Mouse (Mus musculus) CH12.LX (cell line): ENCODE measurements around the gene Amotl2. TPM values are rescaled to one million over a fixed set of nuclear protein-coding genes. Genes with fewer than 3 reads are reported as not detected.

Experiments
- DNase-seq: peaks from one replicate; pipeline ENCODE4 v3.0.0-alpha.2; 2013; ENCODE audit errors: extremely low read depth
- H3K27ac ChIP-seq: 2 replicates; pipeline ENCODE4 v1.5.1; 2012; ENCODE audit warnings: low read depth, mild to moderate bottlenecking, control low read depth, moderate library complexity; ENCODE audit not compliant: insufficient read depth
- H3K27me3 ChIP-seq: replicated peaks from 2 replicates; pipeline ENCODE3; 2012; ENCODE audit warnings: inconsistent platforms
- H3K36me3 ChIP-seq, 2 experiments: replicated peaks in 1 of 2; 2 replicates each; pipeline versions ENCODE3 to v1.6.1; 2012; ENCODE audit warnings: inconsistent platforms in 1 of 2, low read length in 1 of 2, mild to moderate bottlenecking in 1 of 2, mixed read lengths in 1 of 2, moderate library complexity in 1 of 2; ENCODE audit not compliant: control insufficient read depth in 1 of 2, insufficient read depth in 1 of 2
- H3K4me1 ChIP-seq, 2 experiments: 2 replicates each; pipeline ENCODE4 v1.6.1; 2012; ENCODE audit warnings: inconsistent platforms in 1 of 2, moderate library complexity in 1 of 2; ENCODE audit not compliant: insufficient read depth in 2 of 2, control insufficient read depth in 1 of 2
- H3K4me2 ChIP-seq: 2 replicates; pipeline ENCODE4 v1.6.1; 2012; ENCODE audit warnings: low read depth, mild to moderate bottlenecking, control low read depth; ENCODE audit not compliant: poor library complexity, insufficient read depth, severe bottlenecking
- H3K4me3 ChIP-seq, 3 experiments: fragments of 150-350 bp in 1 of 3; sonication (generic) in 1 of 3; replicated peaks in 1 of 3; 2 replicates each; pipeline versions ENCODE3 to v1.5.1; 2011 to 2012; ENCODE audit warnings: low read depth in 2 of 3, low read length in 2 of 3, mild to moderate bottlenecking in 2 of 3, moderate library complexity in 2 of 3, control low read depth in 1 of 3, improper control_type of control experiment in 1 of 3, inconsistent platforms in 1 of 3, mixed read lengths in 1 of 3; ENCODE audit not compliant: poor library complexity in 1 of 3
- H3K79me2 ChIP-seq: replicated peaks from 2 replicates; pipeline ENCODE4 v1.6.1; 2012; ENCODE audit warnings: mild to moderate bottlenecking, moderate library complexity; ENCODE audit not compliant: control insufficient read depth, poor library complexity, insufficient read depth, severe bottlenecking; ENCODE audit errors: extremely low read depth
- H3K9ac ChIP-seq: 2 replicates; pipeline ENCODE4 v1.6.1; 2012; ENCODE audit warnings: low read depth, mild to moderate bottlenecking, control low read depth, moderate library complexity; ENCODE audit not compliant: insufficient read depth
- H3K9me3 ChIP-seq: replicated peaks from 2 replicates; pipeline ENCODE3; 2012; ENCODE audit warnings: low read length, inconsistent platforms, mixed read lengths
- CTCF ChIP-seq, 2 experiments: IDR thresholded peaks in 1 of 2; conservative IDR thresholded peaks in 1 of 2; 2 replicates each; pipeline ENCODE4 v1.5.1; 2011 to 2012; ENCODE audit warnings: low read depth in 2 of 2, low read length in 2 of 2, improper control_type of control experiment in 1 of 2, inconsistent platforms in 1 of 2, mild to moderate bottlenecking in 1 of 2, moderate library complexity in 1 of 2
- ELF1 ChIP-seq: IDR thresholded peaks from 2 replicates; pipeline ENCODE4 v1.6.1; 2014; ENCODE audit warnings: low read depth, mild to moderate bottlenecking, inconsistent platforms, low read length, improper control_type of control experiment
- GABPA ChIP-seq: IDR thresholded peaks from 2 replicates; pipeline ENCODE4 v1.6.1; 2012; ENCODE audit warnings: low read depth, low read length, improper control_type of control experiment, inconsistent platforms; ENCODE audit not compliant: insufficient replicate concordance
- HCFC1 ChIP-seq: IDR thresholded peaks from 2 replicates; pipeline ENCODE4 v1.6.1; 2012; ENCODE audit warnings: low read depth, mild to moderate bottlenecking, inconsistent platforms, low read length, improper control_type of control experiment
- IRF4 ChIP-seq: IDR thresholded peaks from 2 replicates; pipeline ENCODE4 v1.6.1; 2014; ENCODE audit warnings: low read depth, mild to moderate bottlenecking, inconsistent platforms, low read length, improper control_type of control experiment
- JUN ChIP-seq: IDR thresholded peaks from 2 replicates; pipeline ENCODE4 v1.6.1; 2011; ENCODE audit warnings: low read depth, mild to moderate bottlenecking, low read length, improper control_type of control experiment, moderate library complexity; ENCODE audit not compliant: insufficient read depth
- JUND ChIP-seq: conservative IDR thresholded peaks from 2 replicates; pipeline ENCODE4 v1.6.1; 2011; ENCODE audit warnings: low read depth, low read length, improper control_type of control experiment
- MAX ChIP-seq: IDR thresholded peaks from 2 replicates; pipeline ENCODE4 v1.6.1; 2011; ENCODE audit warnings: low read length, improper control_type of control experiment
- MEF2A ChIP-seq: IDR thresholded peaks from 2 replicates; pipeline ENCODE4 v1.6.1; 2014; ENCODE audit warnings: low read depth, mild to moderate bottlenecking, inconsistent platforms, low read length, improper control_type of control experiment, borderline replicate concordance
- MXI1 ChIP-seq: IDR thresholded peaks from 2 replicates; pipeline ENCODE4 v1.6.1; 2011; ENCODE audit warnings: mild to moderate bottlenecking, low read depth, low read length, improper control_type of control experiment
- MYC ChIP-seq: IDR thresholded peaks from 2 replicates; pipeline ENCODE4 v1.6.1; 2011; ENCODE audit warnings: low read depth, mild to moderate bottlenecking, improper control_type of control experiment, low read length
- NRF1 ChIP-seq: IDR thresholded peaks from 2 replicates; pipeline ENCODE4 v1.6.1; 2014; ENCODE audit warnings: low read depth, mild to moderate bottlenecking, inconsistent platforms, low read length, improper control_type of control experiment, moderate library complexity
- PAX5 ChIP-seq: IDR thresholded peaks from 2 replicates; pipeline ENCODE4 v1.6.1; 2012; ENCODE audit warnings: low read length, inconsistent platforms, mixed read lengths
- POLR2AphosphoS2 ChIP-seq: IDR thresholded peaks from 2 replicates; pipeline ENCODE4 v1.6.1; 2011; ENCODE audit warnings: low read depth, low read length, improper control_type of control experiment
- RCOR1 ChIP-seq: conservative IDR thresholded peaks from 2 replicates; pipeline ENCODE4 v1.6.1; 2012; ENCODE audit warnings: low read depth, mild to moderate bottlenecking, inconsistent platforms, low read length, improper control_type of control experiment
- SIN3A ChIP-seq: IDR thresholded peaks from 2 replicates; pipeline ENCODE4 v1.6.1; 2012; ENCODE audit warnings: low read length, improper control_type of control experiment, inconsistent platforms
- SMC3 ChIP-seq: IDR thresholded peaks from 2 replicates; pipeline ENCODE4 v1.6.1; 2011; ENCODE audit warnings: low read depth, low read length, improper control_type of control experiment
- TBP ChIP-seq: conservative IDR thresholded peaks from 2 replicates; pipeline ENCODE4 v1.6.1; 2011; ENCODE audit warnings: low read depth, low read length, improper control_type of control experiment
- TCF12 ChIP-seq: IDR thresholded peaks from 2 replicates; pipeline ENCODE4 v1.6.1; 2014; ENCODE audit warnings: low read depth, mild to moderate bottlenecking, inconsistent platforms, low read length, improper control_type of control experiment
- UBTF ChIP-seq: IDR thresholded peaks from 2 replicates; pipeline ENCODE4 v1.6.1; 2012; ENCODE audit warnings: low read depth, mild to moderate bottlenecking, inconsistent platforms, low read length, improper control_type of control experiment, moderate library complexity
- USF2 ChIP-seq: conservative IDR thresholded peaks from 2 replicates; pipeline ENCODE4 v1.6.1; 2011; ENCODE audit warnings: low read depth, low read length, improper control_type of control experiment
- ZC3H11A ChIP-seq: IDR thresholded peaks from 2 replicates; pipeline ENCODE4 v1.6.1; 2012; ENCODE audit warnings: low read depth, mild to moderate bottlenecking, inconsistent platforms, low read length, improper control_type of control experiment
- ZMIZ1 ChIP-seq: IDR thresholded peaks from 2 replicates; pipeline ENCODE4 v1.6.1; 2012; ENCODE audit warnings: low read depth, mild to moderate bottlenecking, inconsistent platforms, low read length, improper control_type of control experiment
- ZNF384 ChIP-seq: IDR thresholded peaks from 2 replicates; pipeline ENCODE4 v1.6.1; 2012; ENCODE audit warnings: low read depth, low read length, improper control_type of control experiment, inconsistent platforms
- dilution Hi-C: fragments of 300-500 bp; cut with MboI; formaldehyde crosslinking; loops from 2 replicates; pipeline ENCODE4 v1.14.3; 2020; ENCODE audit warnings: low sequenced_read_pairs; ENCODE audit not compliant: extremely low pct_unique_long_range_greater_than_20kb, extremely low pct_ligation_motif_present
- in situ Hi-C: fragments of 300-500 bp; cut with MboI; formaldehyde crosslinking; loops from 3 replicates; pipeline ENCODE4 v1.14.3; 2019; ENCODE audit warnings: low sequenced_read_pairs, low pct_ligation_motif_present, low pct_unique_long_range_greater_than_20kb, mixed read lengths
- polyA plus RNA-seq: library from polyadenylated mRNA; unstranded; fragments of >175 nt; gene quantifications from 2 replicates; pipeline ENCODE4 v1.2.1, GENCODE M21; 2012; ENCODE audit warnings: low read depth; ENCODE audit not compliant: insufficient read length
- total RNA-seq, 2 experiments: library from RNA; depleted of rRNA; stranded (reverse); fragments of 300-350 nt in 1 of 2; fragments of >200 nt in 1 of 2; gene quantifications; 2 replicates each; pipeline ENCODE4 v1.2.3; 2012 to 2014

The Amotl2 gene
- total and polyA plus RNA-seq, 3 experiments, result 0.08 TPM; not detected in 2

GRCm38 (mm10) chr9:102728469-102728747, 11.9 kb downstream of the Amotl2 start:
- Histone ChIP-seq H3K27me3 (peaks cover 64% of the 10 kb centered on the region), H3K4me1 (peaks cover 3 to 12% of the 10 kb centered on the region in 2 experiments), H3K27ac (no peak overlapping the region), H3K79me2 (no peaks in the 10 kb centered on the region), H3K9ac (no peak overlapping the region), H3K4me2 (no peak overlapping the region), H3K9me3 (no peaks in the 10 kb centered on the region), H3K4me3 (no peak overlapping the region), H3K36me3 (no peaks in the 10 kb centered on the region)
- no peak for DNase-seq
- dilution Hi-C loops, result no loop called here
- TF ChIP-seq ZNF384 (no peak), ZC3H11A (no peak), POLR2AphosphoS2 (no peak), PAX5 (no peak), USF2 (no peak), JUN (no peak), ELF1 (no peak), RCOR1 (no peak), NRF1 (no peak), IRF4 (no peak), UBTF (no peak), GABPA (no peak), TBP (no peak), TCF12 (no peak), MEF2A (no peak), HCFC1 (no peak), SMC3 (no peak), CTCF (conservative IDR thresholded peaks at IDR 0.05 in 1 of 2, IDR thresholded peaks at IDR 0.05 in 1 of 2; ENCODE audit: low read depth in 2 of 2, low read length in 2 of 2) (no peak)
- in situ Hi-C loops, result no loop called here

GRCm38 (mm10) chr9:102729093-102729845, 12.8 kb downstream of the Amotl2 start:
- Histone ChIP-seq H3K79me2 (no peaks in the 10 kb centered on the region), H3K4me1 (peaks cover 3 to 12% of the 10 kb centered on the region in 2 experiments), H3K9ac (no peak overlapping the region), H3K4me3 (no peak overlapping the region), H3K27ac (no peak overlapping the region), H3K9me3 (no peaks in the 10 kb centered on the region), H3K36me3 (no peaks in the 10 kb centered on the region), H3K4me2 (no peak overlapping the region), H3K27me3 (peaks cover 56% of the 10 kb centered on the region)
- dilution Hi-C loops (no loop called here), in situ Hi-C loops (no loop called here)
- TF ChIP-seq ZMIZ1 (no peak), JUND (no peak), MYC (no peak), SIN3A (no peak), PAX5 (no peak), MXI1 (no peak), USF2 (no peak), POLR2AphosphoS2 (no peak), MEF2A (no peak), IRF4 (no peak), MAX (no peak)
- no peak for DNase-seq
